Mouse (Mus musculus): Measurements from ENCODE around the gene Tbc1d15. TPM values are rescaled to one million over a fixed set of nuclear protein-coding genes. Genes with fewer than 3 reads are reported as not detected.

Tbc1d15 gene
- polyA plus RNA-seq, 1 experiment, result 3.5 TPM

DNA sequence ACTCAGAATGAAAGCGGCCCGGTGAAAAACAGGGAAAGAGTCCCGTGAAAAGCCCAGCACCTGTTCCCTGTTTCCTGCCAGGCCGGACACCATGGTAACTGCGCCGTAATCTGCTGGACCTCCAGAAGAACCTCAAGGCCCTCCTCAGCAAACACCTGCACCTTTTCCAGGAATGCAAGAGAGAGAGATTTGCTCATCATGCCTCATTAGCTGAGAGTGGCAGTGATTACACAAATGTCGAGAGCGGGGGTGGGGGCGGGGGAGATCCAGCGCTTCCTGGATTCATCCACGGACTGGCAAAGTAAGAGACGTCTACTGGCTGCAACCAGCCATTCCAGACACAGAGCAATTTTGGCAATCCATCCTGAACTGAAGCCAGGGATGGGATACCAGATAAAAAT lies 75.7 kb downstream of the Tbc1d15 start:
- no peaks in the 10 kb centered on the region for H3K36me3 ChIP-seq (replicated peaks; ENCODE audit: low read length)
- H3K4me1 ChIP-seq, result peaks cover 3% of the 10 kb centered on the region; the same call in 1 of the 2 replicates
- no peaks in the 10 kb centered on the region for H3K9me3 ChIP-seq
- H3K4me3 ChIP-seq (replicated peaks), result no peak overlapping the region
- TF ChIP-seq GATA1 (IDR thresholded peaks at IDR 0.05; ENCODE audit: borderline replicate concordance, low read length) (no peak), FLI1 (IDR thresholded peaks at IDR 0.05; ENCODE audit: low read length) (no peak)
- no peaks in the 10 kb centered on the region for H3K27me3 ChIP-seq (replicated peaks)

GRCm38 (mm10) chr10:115173336-115173735 lies 77.9 kb downstream of the Tbc1d15 start:
- no peak overlapping the region for H3K4me3 ChIP-seq (replicated peaks)
- H3K9me3 ChIP-seq, result no peaks in the 10 kb centered on the region
- H3K4me1 ChIP-seq, result peaks cover 3% of the 10 kb centered on the region; the same call in 1 of the 2 replicates
- no peaks in the 10 kb centered on the region for H3K27me3 ChIP-seq (replicated peaks)
- TF ChIP-seq FLI1 (IDR thresholded peaks at IDR 0.05; ENCODE audit: low read length) (no peak), GATA1 (IDR thresholded peaks at IDR 0.05; ENCODE audit: borderline replicate concordance, low read length) (no peak)
- H3K36me3 ChIP-seq (replicated peaks; ENCODE audit: low read length), result no peaks in the 10 kb centered on the region

- Histone ChIP-seq H3K27me3 (replicated peaks) (no peaks in the 10 kb centered on the region), H3K9me3 (no peaks in the 10 kb centered on the region), H3K4me3 (replicated peaks) (no peak overlapping the region), H3K4me1 (peaks cover 3% of the 10 kb centered on the region; the same call in 1 of the 2 replicates), H3K36me3 (replicated peaks; ENCODE audit: low read length) (no peaks in the 10 kb centered on the region)
- TF ChIP-seq FLI1 (IDR thresholded peaks at IDR 0.05; ENCODE audit: low read length), result no peak
- no peak for TF ChIP-seq GATA1 (IDR thresholded peaks at IDR 0.05; ENCODE audit: borderline replicate concordance, low read length)
Observed at GRCm38 (mm10) chr10:115171351-115171818, 79.9 kb downstream of the Tbc1d15 start.

- Histone ChIP-seq H3K4me1 (peaks cover 3% of the 10 kb centered on the region; the same call in 1 of the 2 replicates), H3K36me3 (replicated peaks; ENCODE audit: low read length) (no peaks in the 10 kb centered on the region), H3K9me3 (peaks cover 3% of the 10 kb centered on the region; the same call in 1 of the 2 replicates), H3K27me3 (replicated peaks) (no peaks in the 10 kb centered on the region), H3K4me3 (replicated peaks) (peak overlapping the region; percentile 80)
- TF ChIP-seq FLI1 (IDR thresholded peaks at IDR 0.05; ENCODE audit: low read length), result no peak
- no peak; the same call in 2 of the 3 replicates for TF ChIP-seq GATA1 (IDR thresholded peaks at IDR 0.05; ENCODE audit: borderline replicate concordance, low read length)
Observed at GRCm38 (mm10) chr10:115170496-115171350, 80.5 kb downstream of the Tbc1d15 start.

DNA sequence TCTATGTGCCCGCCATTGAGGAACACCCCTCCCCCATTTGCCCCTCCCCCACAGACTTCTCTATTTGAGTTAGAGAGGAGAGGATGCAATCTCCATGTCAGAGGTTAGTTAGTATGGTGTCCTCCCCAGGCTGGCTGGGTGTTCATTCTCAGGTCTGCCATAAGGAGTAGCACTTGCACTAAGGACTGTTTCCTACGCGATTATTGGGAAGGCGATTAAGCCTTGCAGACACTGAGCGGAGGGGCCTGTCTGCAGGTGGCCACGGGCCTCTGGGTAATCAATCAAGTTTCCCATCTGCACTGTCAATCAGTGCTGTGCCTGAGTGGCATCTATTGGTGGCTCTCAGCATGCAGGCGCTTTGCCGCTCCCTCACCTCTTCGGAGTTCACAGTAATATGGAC lies 81.9 kb downstream of the Tbc1d15 start:
- TF ChIP-seq GATA1 (IDR thresholded peaks at IDR 0.05; ENCODE audit: borderline replicate concordance, low read length) (no peak), FLI1 (IDR thresholded peaks at IDR 0.05; ENCODE audit: low read length) (no peak)
- Histone ChIP-seq H3K27me3 (replicated peaks) (no peaks in the 10 kb centered on the region), H3K36me3 (replicated peaks; ENCODE audit: low read length) (no peaks in the 10 kb centered on the region), H3K4me1 (peaks cover 3% of the 10 kb centered on the region; the same call in 1 of the 2 replicates), H3K9me3 (peaks cover 5% of the 10 kb centered on the region; the same call in 1 of the 2 replicates), H3K4me3 (replicated peaks) (no peak overlapping the region)

DNA sequence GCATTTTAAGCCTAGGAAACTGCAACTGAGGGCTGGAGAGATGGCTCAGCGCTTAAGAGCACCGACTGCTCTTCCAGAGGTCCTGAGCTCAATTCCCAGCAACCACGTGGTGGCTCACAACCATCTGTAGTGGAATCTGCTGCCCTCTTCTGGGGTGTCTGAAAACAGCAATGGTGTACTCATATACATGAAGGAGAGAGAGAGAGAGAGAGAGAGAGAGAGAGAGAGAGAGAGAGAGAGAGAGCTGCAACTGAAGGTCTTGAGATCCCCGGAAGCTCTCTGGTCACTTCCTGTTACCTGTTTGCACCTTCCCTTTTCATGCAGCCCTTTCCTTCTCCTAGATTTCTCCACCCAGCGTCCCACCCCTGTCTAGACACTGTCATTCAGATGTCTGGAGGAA lies 91.0 kb downstream of the Tbc1d15 start:
- Histone ChIP-seq H3K4me1 (no peaks in the 10 kb centered on the region), H3K36me3 (replicated peaks; ENCODE audit: low read length) (no peaks in the 10 kb centered on the region), H3K4me3 (replicated peaks) (no peak overlapping the region), H3K9me3 (peaks cover 13% of the 10 kb centered on the region; the same call in 1 of the 2 replicates), H3K27me3 (replicated peaks) (no peaks in the 10 kb centered on the region)
- TF ChIP-seq GATA1 (IDR thresholded peaks at IDR 0.05; ENCODE audit: borderline replicate concordance, low read length) (no peak), FLI1 (IDR thresholded peaks at IDR 0.05; ENCODE audit: low read length) (no peak)

Other genes with a start within 250 kb of the Tbc1d15 start
- gene Tph2, start 66.4 kb downstream of the Tbc1d15 start, polyA plus RNA-seq (2012; ENCODE audit: insufficient read depth, low replicate concordance), result not detected in 2 replicates
- gene Rab21, start 64.1 kb upstream of the Tbc1d15 start, polyA plus RNA-seq (2012; ENCODE audit: insufficient read depth, low replicate concordance), result 33.5 and 38.0 TPM in 2 replicates
- 6.1 and 9.6 TPM in 2 replicates for gene Tmem19, start 111.0 kb upstream of the Tbc1d15 start, polyA plus RNA-seq (2012; ENCODE audit: insufficient read depth, low replicate concordance)
- gene Thap2, start 133.0 kb upstream of the Tbc1d15 start, polyA plus RNA-seq (2012; ENCODE audit: insufficient read depth, low replicate concordance), result 4.1 and 5.5 TPM in 2 replicates
- 2.8 and 2.9 TPM in 2 replicates for gene Zfc3h1, start 133.5 kb upstream of the Tbc1d15 start, polyA plus RNA-seq (2012; ENCODE audit: insufficient read depth, low replicate concordance)